Mouse (Mus musculus): ENCODE measurements around the gene Dph2.

DNA sequence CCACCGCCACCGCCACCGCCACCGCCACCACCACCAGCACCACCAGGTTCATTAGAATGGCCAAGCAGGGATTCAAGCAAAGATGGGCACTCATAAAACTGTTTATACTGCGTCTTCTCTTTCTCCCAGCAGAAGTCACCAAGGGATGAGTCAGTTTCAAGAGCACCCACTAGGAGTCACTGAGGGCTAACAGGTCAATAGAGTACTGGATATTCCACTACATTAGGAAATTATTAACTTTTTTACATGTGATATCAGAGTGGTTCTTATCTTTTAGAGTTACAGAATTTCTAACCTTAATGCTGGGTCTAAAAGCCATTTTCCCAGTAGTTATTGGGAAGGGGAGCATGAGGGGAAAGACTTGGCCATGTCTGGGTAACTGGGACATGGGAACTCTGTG, 45.1 kb upstream of the Dph2 start:
- TF ChIP-seq POLR2A (IDR thresholded peaks at IDR 0.05; ENCODE audit: low read depth, low read length): no peak
- TF ChIP-seq CTCF (IDR thresholded peaks at IDR 0.05; ENCODE audit: borderline replicate concordance, insufficient read depth, low read length): no peak
